Mouse (Mus musculus) gastrocnemius, adult 2 months (tissue): Measurements from ENCODE around the gene Phyh. TPM values are rescaled to one million over a fixed set of nuclear protein-coding genes. Genes with fewer than 3 reads are reported as not detected.
"Not testable (repeated sequence)": the region's sequence is repeated elsewhere in the genome, so short reads cannot be mapped to it uniquely, and the experiment has no call there.

ENCODE experiments used
- DNase-seq: peaks from one replicate; pipeline ENCODE4 v3.0.0; 2022
- H3K27ac ChIP-seq: fragments of 200-600 bp; 2 replicates; pipeline ENCODE4 v1.8.1; 2022; ENCODE audit warnings: mild to moderate bottlenecking
- H3K4me3 ChIP-seq: fragments of 200-600 bp; 2 replicates; pipeline ENCODE4 v1.8.1; 2022; ENCODE audit warnings: mild to moderate bottlenecking, moderate library complexity
- CTCF ChIP-seq: fragments of 200-600 bp; IDR thresholded peaks from 2 replicates; pipeline ENCODE4 v1.8.1; 2022; ENCODE audit warnings: antibody characterized with exemption, mild to moderate bottlenecking, moderate library complexity
- intact Hi-C: fragments of 180-260 bp; cut with DNase I; formaldehyde crosslinking; loops from one replicate; pipeline ENCODE4 v1.15.1; 2025
- total RNA-seq, 2 experiments: library from RNA; stranded (reverse); gene quantifications; 2 replicates each; pipeline ENCODE4 v1.2.3; 2021

Gene Phyh
- total RNA-seq, 2 experiments from 2014 or later = 179 to 280 TPM

DNA sequence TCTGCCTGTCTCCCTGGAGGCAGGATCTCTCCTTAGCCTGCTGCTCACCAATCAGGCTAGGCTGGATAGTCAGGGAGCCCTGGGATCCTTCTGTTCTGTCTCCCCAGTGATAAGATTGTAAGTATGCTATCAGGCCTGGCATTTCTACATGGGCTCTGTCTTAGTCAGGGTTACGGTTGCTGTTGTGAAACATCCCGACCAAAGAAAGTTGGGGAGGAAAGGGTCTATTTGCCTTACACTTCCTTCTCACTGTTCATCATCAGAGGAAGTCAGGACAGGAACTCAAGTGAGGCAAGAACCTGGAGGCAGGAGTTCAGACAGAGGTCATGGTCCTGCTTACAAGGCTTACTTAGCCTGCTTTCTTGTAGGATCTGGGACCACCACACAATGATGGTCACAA is 10.4 kb downstream of the Phyh start:
- TF ChIP-seq CTCF = no peak
- Histone ChIP-seq H3K27ac (no peak overlapping the region), H3K4me3 (no peak overlapping the region)
- intact Hi-C loops = no loop called here
- DNase-seq = no peak

DNA sequence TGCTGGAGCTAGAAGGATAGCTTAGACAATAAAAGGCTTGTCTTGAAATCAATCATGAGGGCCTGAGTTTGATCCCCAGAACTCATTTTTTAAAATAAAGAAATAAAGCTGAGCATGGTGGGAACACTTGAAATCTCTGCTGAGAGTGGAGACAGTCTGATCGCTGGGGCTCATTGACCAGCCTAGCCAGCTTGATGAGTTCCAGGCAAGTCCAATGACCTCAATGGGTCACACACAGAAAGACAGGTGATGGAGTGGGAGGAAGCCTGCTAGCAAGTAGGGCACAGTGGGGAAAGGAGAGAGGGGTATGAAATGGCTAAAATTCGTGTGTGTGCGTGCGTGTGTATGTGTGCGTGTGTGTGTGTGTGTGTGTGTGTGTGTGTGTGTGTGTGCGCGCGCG is 15.7 kb downstream of the Phyh start:
- H3K27ac ChIP-seq = no peak overlapping the region
- TF ChIP-seq CTCF = no peak
- intact Hi-C loops = no loop called here
- no peak for DNase-seq
- no peak overlapping the region for H3K4me3 ChIP-seq

DNA sequence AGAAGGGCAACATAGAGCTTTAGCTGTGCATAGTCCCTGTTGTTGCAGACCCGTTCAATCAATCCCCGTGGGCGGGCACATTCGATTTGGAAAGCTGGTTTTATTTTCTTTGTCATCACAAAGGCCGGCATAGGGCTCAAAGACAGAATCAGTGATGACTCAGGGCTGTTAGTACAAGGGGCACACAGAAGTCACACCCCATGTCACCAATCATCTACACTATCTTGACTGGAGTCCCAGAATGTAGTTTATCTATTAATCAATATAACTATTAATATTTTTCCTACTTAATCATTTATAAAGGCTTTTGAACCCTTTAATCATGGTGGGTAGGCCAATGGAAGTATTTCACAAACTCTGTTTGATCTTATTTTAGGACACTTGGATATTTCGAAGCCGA is 19.1 kb downstream of the Phyh start:
- intact Hi-C loops = no loop called here
- no peak for DNase-seq
- no peak overlapping the region for H3K27ac ChIP-seq
- no peak for TF ChIP-seq CTCF
- no peak overlapping the region for H3K4me3 ChIP-seq

DNA sequence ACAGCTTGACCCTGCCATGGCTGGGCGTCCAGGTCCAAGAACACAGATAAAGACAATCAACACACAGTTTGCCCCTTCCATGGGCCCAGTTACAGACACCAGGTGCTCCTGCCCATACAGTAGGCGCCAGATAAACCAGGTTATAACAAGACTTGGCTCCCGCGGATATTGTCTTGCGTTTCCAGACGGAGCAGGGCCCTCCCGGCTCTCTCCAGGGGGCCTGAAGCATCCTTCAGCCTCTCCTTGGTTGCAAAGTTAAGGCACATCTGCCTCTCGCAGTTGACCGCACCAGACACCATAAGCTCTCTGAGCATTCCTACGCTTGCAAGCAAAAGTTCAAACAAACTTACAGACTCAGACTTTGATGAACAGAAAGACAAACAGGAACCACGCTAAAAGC is 22.0 kb downstream of the Phyh start:
- H3K4me3 ChIP-seq = no peak overlapping the region
- H3K27ac ChIP-seq = no peak overlapping the region
- TF ChIP-seq CTCF = no peak
- intact Hi-C loops = no loop called here
- DNase-seq = no peak

DNA sequence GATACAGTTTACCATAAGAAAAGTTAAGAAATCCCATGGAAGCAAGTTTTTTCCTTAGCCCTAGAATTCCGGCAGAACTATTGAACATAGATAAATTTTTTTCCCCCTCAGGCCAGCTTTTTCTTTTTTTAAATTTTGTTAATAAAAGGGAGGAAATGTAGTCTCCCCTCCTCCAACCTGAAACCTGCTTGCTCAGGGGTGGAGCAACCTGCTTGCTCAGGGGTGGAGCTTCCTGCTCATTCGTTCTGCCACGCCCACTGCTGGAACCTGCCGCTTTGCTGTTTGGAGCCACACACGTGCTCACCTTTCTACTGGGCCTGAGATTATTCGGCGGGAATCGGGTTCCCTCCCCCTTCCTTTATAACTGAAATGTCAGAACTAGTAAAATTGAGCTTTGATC is 30.9 kb downstream of the Phyh start:
- DNase-seq, H3K27ac ChIP-seq, intact Hi-C loops, H3K4me3 ChIP-seq: not testable (repeated sequence)

DNA sequence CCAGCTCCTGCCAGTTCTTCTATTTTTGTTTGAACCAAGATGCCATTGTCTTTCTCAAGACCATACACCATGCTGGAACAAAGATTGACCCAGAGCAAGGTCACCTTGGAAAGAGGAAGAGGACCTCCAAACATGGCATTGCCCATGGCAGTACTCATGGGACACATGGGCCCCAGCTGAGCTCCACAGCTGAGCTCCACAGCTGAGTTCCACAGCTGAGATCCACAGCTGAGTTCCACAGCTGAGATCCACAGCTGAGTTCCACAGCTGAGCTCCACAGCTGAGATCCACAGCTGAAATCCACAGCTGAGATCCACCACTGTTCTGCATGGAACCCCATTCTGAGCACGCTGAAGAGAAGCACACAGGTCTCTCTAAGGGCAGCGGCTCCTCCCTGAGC is 32.2 kb downstream of the Phyh start:
- no peak overlapping the region for H3K4me3 ChIP-seq
- TF ChIP-seq CTCF = no peak
- no peak overlapping the region for H3K27ac ChIP-seq
- intact Hi-C loops = no loop called here
- no peak for DNase-seq

DNA sequence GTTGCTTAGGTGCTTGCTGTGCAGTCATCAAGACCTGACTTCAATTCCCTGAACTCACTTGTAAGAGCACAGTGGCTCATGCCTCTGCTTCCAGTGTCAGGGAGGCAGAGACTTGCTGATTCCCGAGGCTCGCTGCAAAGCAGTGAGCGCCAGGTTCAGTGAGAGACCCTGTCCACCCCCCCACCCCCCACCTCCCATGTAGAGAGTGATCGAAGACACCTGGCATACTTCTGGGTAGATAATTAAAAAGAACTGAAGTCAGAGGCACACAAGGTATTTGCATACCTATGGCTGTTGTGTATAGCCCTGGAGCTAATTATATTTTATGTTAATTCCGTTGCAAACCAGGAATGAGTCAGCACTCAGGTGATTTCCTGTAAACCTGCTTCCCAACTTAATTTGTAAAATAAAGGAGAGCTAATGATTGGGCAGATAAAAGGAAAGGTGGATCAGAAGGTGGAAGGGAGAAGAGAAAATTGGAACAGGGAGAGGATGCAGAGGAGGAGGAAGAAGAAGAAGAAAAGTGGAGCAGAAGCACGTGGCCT is 35.5 kb downstream of the Phyh start:
- Histone ChIP-seq H3K27ac (no peak overlapping the region), H3K4me3 (no peak overlapping the region)
- no peak for DNase-seq
- TF ChIP-seq CTCF = no peak
- intact Hi-C loops = no loop called here

DNA sequence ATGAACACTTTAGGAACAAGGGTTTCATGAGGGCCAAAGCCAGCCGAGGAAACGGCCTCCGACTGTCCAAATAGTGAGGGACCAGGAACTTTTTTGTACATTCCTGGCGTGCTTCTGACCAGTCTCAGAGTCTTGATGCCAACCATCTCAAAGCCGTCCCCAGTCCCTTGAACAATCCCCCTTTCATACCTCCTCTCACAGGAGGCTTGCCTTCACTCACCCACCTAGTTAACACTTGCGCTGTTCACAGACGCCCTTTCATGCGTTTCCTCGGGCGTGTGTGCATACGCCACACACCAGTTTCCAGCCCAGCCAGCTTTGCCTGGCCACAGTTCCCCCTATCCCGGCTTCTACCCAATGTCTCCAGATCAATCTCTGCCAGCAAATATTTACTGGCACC is 39.2 kb downstream of the Phyh start:
- intact Hi-C loops = no loop called here
- no peak for TF ChIP-seq CTCF
- H3K27ac ChIP-seq = no peak overlapping the region
- no peak overlapping the region for H3K4me3 ChIP-seq
- DNase-seq = no peak

DNA sequence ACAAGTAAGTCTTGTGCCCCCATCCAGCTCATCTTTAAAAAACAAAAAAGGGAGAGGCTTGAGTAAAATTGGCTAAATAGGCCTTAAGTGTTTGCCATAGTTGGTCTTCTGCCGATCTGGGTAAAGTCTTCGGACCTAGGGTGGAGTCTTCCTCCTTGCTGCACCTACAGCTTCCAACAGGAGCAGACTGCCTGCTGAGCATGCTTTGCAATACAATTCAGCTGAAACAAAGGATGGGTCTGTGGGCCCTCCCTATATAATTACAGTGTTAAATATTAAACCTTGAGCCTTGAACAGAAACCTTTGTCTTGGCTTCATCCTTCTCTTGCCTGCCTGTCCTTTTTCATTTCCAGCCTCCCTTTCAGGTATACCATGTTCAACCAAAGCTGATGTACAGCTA is 49.0 kb downstream of the Phyh start:
- Histone ChIP-seq H3K27ac (no peak overlapping the region), H3K4me3 (no peak overlapping the region)
- intact Hi-C loops = no loop called here
- no peak for TF ChIP-seq CTCF
- DNase-seq = no peak

DNA sequence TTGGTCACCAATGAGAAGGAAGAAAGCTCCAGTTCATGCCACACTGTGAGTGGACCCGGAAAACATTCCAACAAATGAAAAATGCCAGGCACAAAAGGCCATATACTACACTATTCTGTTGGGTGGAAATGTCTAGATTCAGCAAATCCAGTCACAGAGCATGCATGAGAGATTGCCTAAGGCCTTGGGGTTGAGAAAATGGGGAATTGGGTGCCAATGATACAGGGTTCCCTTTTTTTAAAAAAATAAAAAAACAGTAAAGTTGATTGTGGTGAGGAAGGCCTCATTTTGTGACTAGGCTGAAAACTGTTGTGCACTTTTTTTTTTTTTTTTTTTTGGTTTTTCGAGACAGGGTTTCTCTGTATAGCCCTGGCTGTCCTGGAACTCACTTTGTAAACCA is 50.3 kb downstream of the Phyh start:
- no peak overlapping the region for H3K4me3 ChIP-seq
- H3K27ac ChIP-seq = no peak overlapping the region
- TF ChIP-seq CTCF = no peak
- intact Hi-C loops = no loop called here
- no peak for DNase-seq

DNA sequence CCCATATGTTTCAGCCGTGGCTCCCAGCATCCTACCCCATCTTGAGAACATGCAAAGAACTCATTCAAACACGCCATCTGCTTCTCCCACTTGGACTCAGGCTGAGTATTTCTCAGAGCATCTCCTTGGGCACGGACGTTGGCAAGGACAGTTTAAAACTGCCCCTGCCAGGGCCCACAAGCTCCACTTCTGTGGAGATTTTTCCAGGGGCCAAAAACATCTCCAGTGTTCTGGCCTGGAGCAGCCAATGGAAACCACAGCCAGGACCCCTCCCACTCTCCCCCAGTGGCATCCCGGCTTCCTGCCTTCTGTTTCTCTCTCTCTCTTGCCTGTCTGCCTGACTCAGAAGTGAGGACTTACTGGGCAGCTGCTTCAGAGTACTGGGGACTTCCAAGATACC is 57.0 kb downstream of the Phyh start, which contains the start of gene Ucma:
Gene Ucma (plus strand): TSS at position 316 of the 400 bp plus-strand sequence.
- intact Hi-C loops = no loop called here
- no peak for DNase-seq
- no peak for TF ChIP-seq CTCF
- H3K4me3 ChIP-seq = no peak within 1 kb of the TSS
- H3K27ac ChIP-seq = no peak within 1 kb of the TSS

DNA sequence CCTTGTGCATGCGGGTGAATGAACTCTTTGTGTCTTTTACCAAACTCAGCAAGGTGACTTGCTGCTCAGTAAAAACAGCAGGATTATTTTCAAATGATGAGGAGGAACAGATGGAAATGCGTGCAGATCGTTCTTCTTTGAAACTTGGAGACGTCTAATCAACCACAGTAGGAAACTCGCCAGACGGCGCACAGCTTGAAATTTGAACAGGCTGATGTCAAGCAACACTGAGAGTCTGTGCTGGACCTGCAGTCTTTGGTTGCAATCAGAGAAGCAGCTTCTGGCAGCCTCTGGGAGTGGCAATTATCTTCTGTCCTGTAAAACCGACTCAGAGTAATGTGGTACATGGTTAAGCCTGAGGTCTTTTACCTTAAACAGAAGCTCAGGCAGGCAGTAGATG is 59.3 kb downstream of the Phyh start:
- Histone ChIP-seq H3K4me3 (no peak overlapping the region), H3K27ac (no peak overlapping the region)
- no peak for TF ChIP-seq CTCF
- intact Hi-C loops = no loop called here
- DNase-seq = no peak

DNA sequence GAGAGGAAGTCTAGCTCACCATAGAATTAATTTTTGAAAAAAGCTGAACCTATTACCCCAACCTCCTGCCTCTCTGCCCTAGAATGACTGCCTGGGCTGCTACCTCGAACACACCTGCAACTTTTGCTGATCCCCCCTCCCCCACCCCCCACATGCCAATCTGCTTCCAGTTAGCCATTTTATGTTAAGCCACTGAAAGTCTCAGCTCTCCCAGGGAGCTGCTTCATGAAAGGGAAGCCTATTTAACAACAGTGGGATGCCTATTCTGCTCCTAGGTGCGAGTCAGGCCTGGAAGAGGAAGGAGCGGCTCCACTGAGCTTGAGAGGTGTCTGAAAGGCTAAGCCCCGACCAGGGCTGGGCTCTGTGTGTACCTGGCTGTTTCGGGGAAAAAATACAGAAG is 65.2 kb downstream of the Phyh start:
- no peak overlapping the region for H3K4me3 ChIP-seq
- no peak overlapping the region for H3K27ac ChIP-seq
- intact Hi-C loops = no loop called here
- no peak for DNase-seq
- TF ChIP-seq CTCF = no peak

DNA sequence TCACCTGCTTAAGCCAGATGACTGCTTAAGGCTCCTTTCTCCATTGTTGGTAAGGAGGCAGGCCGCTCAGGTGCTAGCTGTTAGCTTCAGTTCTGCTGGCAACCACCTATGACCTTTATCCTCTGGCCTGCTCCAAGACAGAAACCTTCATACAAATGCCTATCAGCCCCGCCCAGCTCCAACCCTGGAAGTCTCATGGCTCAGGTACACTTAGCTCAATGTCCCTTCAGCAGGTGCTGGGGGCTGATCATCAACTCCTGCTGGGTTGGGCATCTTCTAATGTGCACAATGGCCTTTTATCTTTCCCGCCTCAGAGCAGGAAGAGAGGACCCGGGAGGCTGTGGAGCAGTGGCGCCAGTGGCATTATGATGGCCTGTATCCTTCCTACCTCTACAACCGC is 66.2 kb downstream of the Phyh start:
- intact Hi-C loops = no loop called here
- no peak for DNase-seq
- Histone ChIP-seq H3K4me3 (no peak overlapping the region), H3K27ac (no peak overlapping the region)
- no peak for TF ChIP-seq CTCF

DNA sequence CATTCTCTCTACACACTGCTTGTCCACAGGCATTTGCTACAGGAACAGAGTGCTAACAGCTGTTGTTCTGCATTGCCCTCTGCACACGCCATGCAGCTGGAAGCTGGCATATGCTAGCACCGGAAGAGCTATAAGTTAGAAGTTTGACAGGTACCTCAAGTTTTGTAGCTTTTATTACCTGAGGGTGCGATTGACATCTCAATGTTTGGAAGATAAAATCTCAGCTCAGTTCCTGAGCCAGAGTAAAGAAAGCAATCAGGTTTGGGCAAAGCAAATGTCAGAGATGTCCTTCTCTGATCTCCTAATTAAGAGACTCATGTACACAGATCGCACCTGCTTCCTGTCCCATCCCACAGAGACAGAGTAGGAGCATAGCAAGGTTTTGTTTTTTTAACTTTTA is 68.0 kb downstream of the Phyh start:
- intact Hi-C loops = no loop called here
- DNase-seq = no peak
- H3K4me3 ChIP-seq = no peak overlapping the region
- no peak overlapping the region for H3K27ac ChIP-seq
- TF ChIP-seq CTCF = no peak
